Mouse (Mus musculus) liver, embryonic 14.5 days (tissue): ENCODE results near the gene Snai1. TPM values are rescaled to one million over a fixed set of nuclear protein-coding genes. Genes with fewer than 3 reads are reported as not detected.
A peak's percentile ranks its signal among the peaks of the same experiment; 100 is the strongest.

Experiments used
- ATAC-seq: fragments of 200-750 bp; cut with Nextera tagmentation; 2 replicates; pipeline ENCODE4 v1.8.0; 2017; ENCODE audit warnings: moderate number of reproducible peaks, mild to moderate bottlenecking, moderate library complexity; ENCODE audit not compliant: insufficient read depth
- DNase-seq, 3 experiments: peaks; one replicate each; pipeline ENCODE4 v3.0.0-alpha.2; 2012 to 2013; ENCODE audit warnings: low read depth in 3 of 3, low spot score in 3 of 3
- H3K27ac ChIP-seq: fragments of 300-500 bp; sonication (generic); 2 replicates; pipeline ENCODE4 v1.5.1; 2014; ENCODE audit warnings: moderate library complexity, mild to moderate bottlenecking, control low read depth, inconsistent platforms
- H3K27me3 ChIP-seq: fragments of 300-500 bp; sonication (generic); 2 replicates; pipeline ENCODE4 v1.6.1; 2014; ENCODE audit warnings: mild to moderate bottlenecking, low read length, moderate library complexity; ENCODE audit not compliant: control insufficient read depth, insufficient read depth
- H3K36me3 ChIP-seq: fragments of 300-500 bp; sonication (generic); replicated peaks from 2 replicates; pipeline ENCODE4 v1.6.1; 2014; ENCODE audit warnings: low read depth; ENCODE audit not compliant: control insufficient read depth, insufficient read depth
- H3K4me1 ChIP-seq, 2 experiments: fragments of 200-500 bp in 1 of 2; fragments of 300-500 bp in 1 of 2; sonication (generic) in 1 of 2; replicated peaks; 2 replicates each; pipeline ENCODE4 v1.6.1; 2012 to 2014; ENCODE audit warnings: antibody characterized with exemption in 1 of 2, inconsistent platforms in 1 of 2, low read length in 1 of 2; ENCODE audit not compliant: control insufficient read depth in 2 of 2, insufficient read depth in 2 of 2
- H3K4me2 ChIP-seq: fragments of 300-500 bp; sonication (generic); 2 replicates; pipeline ENCODE4 v1.6.1; 2014; ENCODE audit warnings: low read depth, mild to moderate bottlenecking, control low read depth, moderate library complexity
- H3K4me3 ChIP-seq, 2 experiments: fragments of 200-500 bp in 1 of 2; fragments of 300-500 bp in 1 of 2; sonication (generic) in 1 of 2; 2 replicates each; pipeline ENCODE4 v1.5.1; 2012 to 2014; ENCODE audit warnings: low read depth in 2 of 2, low read length in 2 of 2, mild to moderate bottlenecking in 2 of 2, control low read depth in 1 of 2, inconsistent platforms in 1 of 2, moderate library complexity in 1 of 2; ENCODE audit not compliant: insufficient read depth in 1 of 2
- H3K9ac ChIP-seq: fragments of 300-500 bp; sonication (generic); replicated peaks from 2 replicates; pipeline ENCODE4 v1.6.1; 2014; ENCODE audit warnings: mild to moderate bottlenecking, control low read depth, moderate library complexity
- H3K9me3 ChIP-seq: fragments of 300-500 bp; sonication (generic); 2 replicates; pipeline ENCODE4 v1.6.1; 2016; ENCODE audit warnings: low read length, mixed read lengths; ENCODE audit not compliant: control insufficient read depth
- CTCF ChIP-seq: IDR thresholded peaks from 2 replicates; pipeline ENCODE4 v1.5.1; 2016; ENCODE audit warnings: antibody characterized with exemption, low read depth, control low read depth
- EP300 ChIP-seq: IDR thresholded peaks from 2 replicates; pipeline ENCODE4 v1.6.1; 2016; ENCODE audit warnings: antibody characterized with exemption, low read depth
- WGBS: fragments of 180-500 bp; shearing (Covaris S2); extraction: QIAGEN DNeasy Blood & Tissue Kit; methylation state at CpG from one replicate; pipeline ENCODE4 v1.1.7; 2014; ENCODE audit not compliant: insufficient replicate concordance; 5-methylcytosine and 5-hydroxymethylcytosine counted together
- polyA plus RNA-seq, 2 experiments: library from polyadenylated mRNA; depleted of rRNA in 1 of 2; stranded (reverse) in 1 of 2; unstranded in 1 of 2; fragments of >200 nt; fragmentation: Nextera tagmentation in 1 of 2; extraction: Ambion mirVana in 1 of 2; gene quantifications; 2 replicates each; pipeline versions ENCODE4 v1.2.1 to v1.2.3; 2012 to 2014

Snai1 gene
- polyA plus RNA-seq, 2 experiments: 1.1 to 2.2 TPM

- Histone ChIP-seq H3K9ac (no peak overlapping the region), H3K4me2 (no peak overlapping the region), H3K27ac (no peak overlapping the region), H3K9me3 (no peaks in the 10 kb centered on the region), H3K27me3 (peaks cover 34% of the 10 kb centered on the region), H3K4me1 (peaks cover 0 to 7% of the 10 kb centered on the region in 2 experiments; a peak in 1 of 4 replicates), H3K36me3 (no peaks in the 10 kb centered on the region), H3K4me3 (no peak overlapping the region)
- ATAC-seq (no peak), DNase-seq (no peak)
- no peak for TF ChIP-seq CTCF
- TF ChIP-seq EP300: no peak
- WGBS: 15% methylated on average over 10 of the region's 10 CpGs
Observed at GRCm38 (mm10) chr2:167536320-167536945, 1.6 kb upstream of the Snai1 start.

DNA sequence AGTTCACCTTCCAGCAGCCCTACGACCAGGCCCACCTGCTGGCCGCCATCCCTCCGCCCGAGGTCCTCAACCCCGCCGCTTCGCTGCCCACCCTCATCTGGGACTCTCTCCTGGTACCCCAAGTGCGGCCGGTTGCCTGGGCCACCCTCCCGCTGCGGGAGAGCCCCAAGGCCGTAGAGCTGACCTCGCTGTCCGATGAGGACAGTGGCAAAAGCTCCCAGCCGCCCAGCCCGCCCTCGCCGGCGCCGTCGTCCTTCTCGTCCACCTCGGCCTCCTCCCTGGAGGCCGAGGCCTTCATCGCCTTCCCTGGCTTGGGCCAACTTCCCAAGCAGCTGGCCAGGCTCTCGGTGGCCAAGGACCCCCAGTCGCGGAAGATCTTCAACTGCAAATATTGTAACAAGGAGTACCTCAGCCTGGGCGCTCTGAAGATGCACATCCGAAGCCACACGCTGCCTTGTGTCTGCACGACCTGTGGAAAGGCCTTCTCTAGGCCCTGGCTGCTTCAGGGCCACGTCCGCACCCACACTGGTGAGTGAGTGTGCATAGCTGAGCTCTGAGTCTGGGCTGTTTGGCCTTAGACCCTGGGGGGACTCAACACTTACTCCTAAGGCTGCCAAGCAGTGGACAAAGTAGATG, 794 bp downstream of the Snai1 start:
- ATAC-seq (no peak), DNase-seq (no peak)
- TF ChIP-seq EP300 (no peak), CTCF (no peak)
- H3K4me2 ChIP-seq: peak overlapping the region; percentile 52
- H3K36me3 ChIP-seq: no peaks in the 10 kb centered on the region
- peaks cover 0 to 9% of the 10 kb centered on the region in 2 experiments; a peak in 1 of 4 replicates for H3K4me1 ChIP-seq
- 37% methylated on average over 34 of the region's 34 CpGs for WGBS
- H3K27me3 ChIP-seq: peaks cover 34% of the 10 kb centered on the region
- no peak overlapping the region for H3K9ac ChIP-seq
- H3K9me3 ChIP-seq: no peaks in the 10 kb centered on the region
- H3K27ac ChIP-seq: no peak overlapping the region
- peak overlapping the region; percentile 12 to 30; a peak in 3 of 4 replicates for H3K4me3 ChIP-seq

DNA sequence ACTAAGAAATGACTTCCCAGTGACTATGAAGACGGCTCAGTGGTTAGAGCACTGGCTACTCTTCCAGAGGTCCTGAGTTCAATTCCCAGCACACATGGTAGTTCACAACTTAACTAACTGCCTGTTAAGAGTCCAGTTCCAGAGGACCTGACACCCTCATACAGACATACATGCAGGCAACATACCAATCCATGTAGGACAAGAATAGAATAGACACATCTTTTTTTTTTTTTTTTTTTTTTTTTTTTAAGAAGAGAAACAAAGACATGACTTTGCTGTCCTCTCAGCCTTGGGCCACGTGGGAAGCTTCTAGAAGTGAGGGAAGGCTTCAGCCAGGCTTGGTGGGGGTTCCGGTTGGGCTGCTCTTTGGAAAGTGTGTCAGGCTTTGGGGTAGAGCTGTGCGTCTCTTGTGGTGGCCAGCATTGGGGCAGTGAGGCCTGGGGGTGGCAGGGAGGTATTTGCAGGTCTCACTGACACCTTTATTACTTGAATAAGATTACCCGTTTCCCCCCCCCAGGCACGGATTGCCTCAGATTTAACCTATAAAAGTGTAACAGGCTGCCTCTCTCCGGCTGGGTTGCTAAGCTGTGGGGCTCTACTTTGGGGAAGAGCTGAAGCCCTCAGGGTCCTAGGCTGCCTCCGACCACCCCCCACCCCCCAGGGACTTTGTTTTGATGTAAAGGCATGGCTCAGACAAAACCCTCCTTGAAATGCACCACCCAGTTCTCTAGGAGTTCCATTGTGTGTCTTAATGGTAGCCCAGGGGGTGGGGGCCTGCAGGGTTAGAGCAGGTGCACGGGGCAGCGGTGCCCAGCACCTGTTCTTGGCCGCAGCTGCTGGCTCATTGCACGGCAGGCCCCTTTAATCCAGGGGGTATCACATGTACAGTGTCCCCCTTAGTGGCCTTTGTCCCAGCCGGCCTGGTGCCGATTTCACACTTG, 1.8 kb downstream of the Snai1 start:
- Histone ChIP-seq H3K4me1 (peaks cover 0 to 9% of the 10 kb centered on the region in 2 experiments; a peak in 1 of 4 replicates), H3K9me3 (no peaks in the 10 kb centered on the region), H3K27ac (no peak overlapping the region), H3K4me3 (no peak overlapping the region), H3K4me2 (peak overlapping the region; percentile 52), H3K9ac (no peak overlapping the region), H3K27me3 (peaks cover 34% of the 10 kb centered on the region), H3K36me3 (no peaks in the 10 kb centered on the region)
- DNase-seq (no peak), ATAC-seq (no peak)
- 39% methylated on average over 14 of the region's 14 CpGs for WGBS
- no peak for TF ChIP-seq EP300

DNA sequence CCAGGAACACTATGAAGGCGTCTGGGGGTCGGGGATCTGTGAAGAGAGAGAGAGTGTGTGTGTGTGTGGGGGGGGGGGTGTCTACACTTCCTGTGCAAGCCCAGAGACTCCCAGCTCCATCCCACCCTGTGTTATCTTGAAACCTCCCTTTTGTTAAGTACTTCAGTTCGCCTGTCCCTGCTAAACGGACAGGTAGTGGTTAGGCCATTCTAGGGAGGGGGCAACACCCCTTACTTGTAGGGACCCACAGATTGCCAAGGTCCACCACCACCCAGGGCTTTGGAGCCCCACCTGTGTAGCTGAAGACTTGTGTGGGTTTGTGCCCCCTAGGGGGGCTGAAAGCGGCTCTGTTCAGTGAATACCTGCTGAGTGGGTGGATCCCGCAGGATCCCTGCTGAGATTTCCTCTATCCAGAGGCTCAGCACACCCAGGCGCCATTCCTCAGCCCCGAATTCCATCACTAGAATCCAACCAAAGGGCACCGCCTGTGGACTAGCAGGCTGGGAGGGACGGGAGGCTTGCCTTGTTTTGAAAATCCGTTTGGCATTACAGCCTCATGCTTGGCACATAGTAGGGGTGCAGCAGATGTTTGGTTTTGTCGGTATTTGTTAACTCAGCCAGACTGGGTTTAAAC, 2.6 kb downstream of the Snai1 start:
- 41% methylated on average over 12 of the region's 12 CpGs for WGBS

More for the DNA sequence above, 2.6 kb downstream of the Snai1 start:
- H3K4me1 ChIP-seq: peaks cover 0 to 9% of the 10 kb centered on the region in 2 experiments; a peak in 1 of 4 replicates
- DNase-seq (no peak), ATAC-seq (no peak)
- TF ChIP-seq EP300 (no peak), CTCF (no peak)
- H3K27ac ChIP-seq: no peak overlapping the region
- no peaks in the 10 kb centered on the region for H3K9me3 ChIP-seq
- H3K36me3 ChIP-seq: no peaks in the 10 kb centered on the region
- H3K4me3 ChIP-seq: no peak overlapping the region
- H3K27me3 ChIP-seq: peaks cover 34% of the 10 kb centered on the region
- no peak overlapping the region for H3K9ac ChIP-seq
- no peak overlapping the region; the same call in 1 of the 2 replicates for H3K4me2 ChIP-seq
